Comparison of ENCODE assay signal across 8 mouse cellular contexts in the genomic region with DNA sequence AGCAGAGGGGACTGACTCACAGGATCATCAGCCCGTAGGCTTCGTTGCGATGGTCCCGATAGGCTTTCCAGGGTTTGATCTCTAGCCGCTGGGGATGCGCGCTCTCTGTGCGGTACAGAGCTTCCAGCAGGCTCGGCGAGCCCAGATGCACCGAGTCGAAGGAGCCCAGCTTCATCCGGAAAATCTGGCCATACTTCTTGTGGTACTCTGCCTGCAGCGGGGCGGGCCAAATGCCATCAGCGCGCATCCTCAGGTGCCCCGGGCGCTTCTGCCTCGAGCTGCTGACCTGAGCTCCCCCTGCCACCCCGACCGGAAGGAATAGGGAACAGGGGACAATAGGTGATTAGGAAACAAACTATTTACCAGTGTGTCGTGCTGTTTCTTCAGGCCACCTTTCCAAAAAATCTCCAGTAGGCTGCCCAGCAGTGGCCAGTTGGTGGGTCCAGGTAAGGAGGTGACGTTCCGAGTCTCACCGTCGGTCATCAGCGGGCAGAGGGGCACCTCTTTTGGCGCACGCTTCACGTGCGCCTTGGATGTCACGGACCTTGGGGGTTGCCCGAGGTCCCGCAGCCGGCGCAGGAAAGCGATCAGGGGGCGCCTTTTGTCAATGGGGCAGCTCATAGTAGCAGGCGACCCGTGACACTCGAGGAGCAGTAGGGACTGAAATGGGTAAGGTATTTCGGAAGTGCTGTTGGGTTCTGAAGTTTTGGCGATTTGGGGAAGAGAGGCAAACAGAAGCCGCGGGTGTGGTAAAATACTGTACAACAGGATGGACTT. TPM values are rescaled to one million over a fixed set of nuclear protein-coding genes. Genes with fewer than 3 reads are reported as not detected.
DNase-seq lines count a peak whose midpoint lies in the region; ATAC-seq and TF ChIP-seq lines count a peak whose summit lies in the region.

Gene Pfdn4 (plus strand): TSS at position 275 of the 777 bp plus-strand sequence.

- peak within 1 kb of the TSS; percentile 30 for H3K4me3 ChIP-seq in forebrain, embryonic 11.5 days (ENCODE audit: low read depth, low read length)
- H3K4me3 ChIP-seq in hindbrain, embryonic 11.5 days (ENCODE audit: low read depth, low read length), result peak within 1 kb of the TSS; percentile 24; the same call in 1 of the 2 replicates
- H3K4me3 ChIP-seq in limb, embryonic 11.5 days (ENCODE audit: low read depth, low read length), result peak within 1 kb of the TSS; percentile 28
- peak within 1 kb of the TSS; percentile 25 for H3K4me3 ChIP-seq in neural tube, embryonic 11.5 days (ENCODE audit: low read depth, low read length)

- DNase-seq in cerebellum, postnatal 14 days, result peak; percentile 37 to 49
- no peak for DNase-seq in cerebellum, adult 9-11 months
- no peak for DNase-seq in Patski (ENCODE audit: low read depth, low spot score)
- DNase-seq in forebrain, embryonic 11.5 days (ENCODE audit: low spot score), result peak; percentile 66
- peak; percentile 64 for DNase-seq in hindbrain, embryonic 11.5 days (ENCODE audit: low spot score)
- peak; percentile 69 for DNase-seq in limb, embryonic 11.5 days (ENCODE audit: low spot score)
- peak; percentile 64 for DNase-seq in neural tube, embryonic 11.5 days (ENCODE audit: low spot score)
- DNase-seq in natural killer cell, adult 2 months (ENCODE audit: low spot score in 2 of 2), result no peak

- no peak for ATAC-seq in Patski
- ATAC-seq in forebrain, embryonic 11.5 days (replicated peaks; ENCODE audit: low FRiP score), result 0 out of 2 replicates have a peak, but pooled peaks have one; percentile 26
- no peak for ATAC-seq in hindbrain, embryonic 11.5 days (ENCODE audit: low FRiP score)
- no peak for ATAC-seq in limb, embryonic 11.5 days (ENCODE audit: insufficient number of reproducible peaks, low FRiP score, low TSS enrichment, low read depth)
- ATAC-seq in neural tube, embryonic 11.5 days (ENCODE audit: insufficient read depth, low FRiP score, low TSS enrichment), result no peak

- no peak within 1 kb of the TSS for H3K27ac ChIP-seq in forebrain, embryonic 11.5 days (ENCODE audit: low read depth, low read length)
- no peak within 1 kb of the TSS for H3K27ac ChIP-seq in hindbrain, embryonic 11.5 days (ENCODE audit: low read depth, low read length)
- H3K27ac ChIP-seq in limb, embryonic 11.5 days (replicated peaks; ENCODE audit: low read depth, low read length), result no peak within 1 kb of the TSS
- H3K27ac ChIP-seq in neural tube, embryonic 11.5 days (ENCODE audit: low read depth, low read length), result no peak within 1 kb of the TSS

- no peaks in the 10 kb centered on the region for H3K27me3 ChIP-seq in Patski
- H3K27me3 ChIP-seq in forebrain, embryonic 11.5 days (ENCODE audit: control insufficient read depth, insufficient read depth, low read length), result peaks cover 41% of the 10 kb centered on the region
- peaks cover 49% of the 10 kb centered on the region for H3K27me3 ChIP-seq in hindbrain, embryonic 11.5 days (ENCODE audit: control insufficient read depth, insufficient read depth, low read length)
- peaks cover 45% of the 10 kb centered on the region for H3K27me3 ChIP-seq in limb, embryonic 11.5 days (ENCODE audit: control insufficient read depth, insufficient read depth, low read length)
- H3K27me3 ChIP-seq in neural tube, embryonic 11.5 days (ENCODE audit: control insufficient read depth, insufficient read depth, low read length), result peaks cover 52% of the 10 kb centered on the region

- no peaks in the 10 kb centered on the region for H3K36me3 ChIP-seq in forebrain, embryonic 11.5 days (ENCODE audit: control insufficient read depth, insufficient read depth, low read length)
- H3K36me3 ChIP-seq in hindbrain, embryonic 11.5 days (ENCODE audit: control insufficient read depth, insufficient read depth, low read length), result no peaks in the 10 kb centered on the region
- H3K36me3 ChIP-seq in limb, embryonic 11.5 days (ENCODE audit: control insufficient read depth, insufficient read depth, low read length), result no peaks in the 10 kb centered on the region
- no peaks in the 10 kb centered on the region for H3K36me3 ChIP-seq in neural tube, embryonic 11.5 days (ENCODE audit: control insufficient read depth, insufficient read depth, low read length)

- in situ Hi-C loops in Patski (cut with MboI; ENCODE audit: low pct_unique_long_range_greater_than_20kb), result no loop called here

- POLR2A ChIA-PET in Patski (lab: Charles Lee), result no interaction called here

- TF ChIP-seq CTCF in Patski (IDR thresholded peaks at IDR 0.05), result no peak

- H3K4me2 ChIP-seq in forebrain, embryonic 11.5 days (ENCODE audit: low read depth, low read length, severe bottlenecking), result peak within 1 kb of the TSS; percentile 54
- H3K4me2 ChIP-seq in hindbrain, embryonic 11.5 days (replicated peaks; ENCODE audit: low read depth, low read length), result peak within 1 kb of the TSS; percentile 41
- peak within 1 kb of the TSS; percentile 52 for H3K4me2 ChIP-seq in limb, embryonic 11.5 days (ENCODE audit: low read depth, severe bottlenecking)
- peak within 1 kb of the TSS; percentile 43 for H3K4me2 ChIP-seq in neural tube, embryonic 11.5 days (ENCODE audit: low read depth)

- H3K9me3 ChIP-seq in forebrain, embryonic 11.5 days (ENCODE audit: control insufficient read depth, low read length), result no peaks in the 10 kb centered on the region
- H3K9me3 ChIP-seq in hindbrain, embryonic 11.5 days (ENCODE audit: control insufficient read depth, low read length), result no peaks in the 10 kb centered on the region
- no peaks in the 10 kb centered on the region for H3K9me3 ChIP-seq in limb, embryonic 11.5 days (ENCODE audit: control insufficient read depth, low read length)
- no peaks in the 10 kb centered on the region for H3K9me3 ChIP-seq in neural tube, embryonic 11.5 days (ENCODE audit: control insufficient read depth, low read length)

- peaks cover 14% of the 10 kb centered on the region for H3K4me1 ChIP-seq in forebrain, embryonic 11.5 days (replicated peaks; ENCODE audit: control insufficient read depth, insufficient read depth, low read length)
- H3K4me1 ChIP-seq in hindbrain, embryonic 11.5 days (replicated peaks; ENCODE audit: control insufficient read depth, insufficient read depth, low read length), result peaks cover 10% of the 10 kb centered on the region
- peaks cover 12% of the 10 kb centered on the region; the same call in 1 of the 2 replicates for H3K4me1 ChIP-seq in limb, embryonic 11.5 days (ENCODE audit: control insufficient read depth, insufficient read depth, low read length)
- H3K4me1 ChIP-seq in neural tube, embryonic 11.5 days (ENCODE audit: control insufficient read depth, insufficient read depth, low read length), result no peaks in the 10 kb centered on the region

- H3K9ac ChIP-seq in forebrain, embryonic 11.5 days (ENCODE audit: low read length), result no peak within 1 kb of the TSS; the same call in 1 of the 2 replicates
- H3K9ac ChIP-seq in hindbrain, embryonic 11.5 days (ENCODE audit: low read depth, low read length), result no peak within 1 kb of the TSS
- no peak within 1 kb of the TSS for H3K9ac ChIP-seq in limb, embryonic 11.5 days (ENCODE audit: low read length)
- no peak within 1 kb of the TSS for H3K9ac ChIP-seq in neural tube, embryonic 11.5 days (ENCODE audit: low read length)

- CTCF ChIA-PET in Patski (lab: Charles Lee), result interaction anchor here (1.6 kb wide), 1 partner anchor 11 kb away, joined by 3 read pairs; no protein-coding TSS in a partner anchor

- under 1% methylated on average over 46 of the region's 46 CpGs for WGBS in forebrain, embryonic 11.5 days
- WGBS in hindbrain, embryonic 11.5 days, result under 1% methylated on average over 46 of the region's 46 CpGs
- WGBS in limb, embryonic 11.5 days, result 1% methylated on average over 46 of the region's 46 CpGs
- under 1% methylated on average over 46 of the region's 46 CpGs for WGBS in neural tube, embryonic 11.5 days

RNA-seq across cellular contexts. Expression of gene Pfdn4, which starts in this region (rescaled TPM):
- polyA plus RNA-seq in Patski (2021), result 146 TPM
- polyA plus RNA-seq in forebrain, embryonic 11.5 days (2014; fragmentation: Nextera tagmentation; extraction: Ambion mirVana), result 105 and 130 TPM in 2 replicates
- 141 and 142 TPM in 2 replicates for polyA plus RNA-seq in hindbrain, embryonic 11.5 days (2014; fragmentation: Nextera tagmentation; extraction: Ambion mirVana)
- 102 and 107 TPM in 2 replicates for polyA plus RNA-seq in limb, embryonic 11.5 days (2014; fragmentation: Nextera tagmentation; extraction: Ambion mirVana)
- 124 and 128 TPM in 2 replicates for polyA plus RNA-seq in neural tube, embryonic 11.5 days (2014; fragmentation: Nextera tagmentation; extraction: Ambion mirVana)

Comparison
In these comparisons a context has a peak if more than half of its experiments do, and no peak if none do; other contexts are left out.
1. DNase-seq: peak in cerebellum, postnatal 14 days (2 of 2), forebrain, embryonic 11.5 days (single experiment), hindbrain, embryonic 11.5 days (single experiment), limb, embryonic 11.5 days (single experiment) and neural tube, embryonic 11.5 days (single experiment); none in cerebellum, adult 9-11 months (single experiment), Patski (single experiment) and natural killer cell, adult 2 months (0 of 2).
2. Peak in every context shown above with its lines, with median percentiles within 50 percentile points of each other: H3K4me2 ChIP-seq and H3K4me3 ChIP-seq.